Mouse (Mus musculus) thymus, adult 2 months (tissue): ENCODE measurements around the gene Rmi2.

Source experiments
- CTCF ChIP-seq: fragments of 200-500 bp; IDR thresholded peaks from 2 replicates; pipeline ENCODE4 v1.5.1; 2012; ENCODE audit warnings: mild to moderate bottlenecking, control low read depth, low read length, moderate library complexity, borderline replicate concordance; ENCODE audit not compliant: control insufficient read depth, poor library complexity, insufficient read depth; ENCODE audit errors: extremely low read depth
- POLR2A ChIP-seq: fragments of 200-500 bp; IDR thresholded peaks from 2 replicates; pipeline ENCODE4 v1.6.1; 2012; ENCODE audit warnings: mild to moderate bottlenecking, low read length, control low read depth, moderate library complexity; ENCODE audit not compliant: control insufficient read depth, poor library complexity, insufficient read depth; ENCODE audit errors: extremely low read depth

DNA sequence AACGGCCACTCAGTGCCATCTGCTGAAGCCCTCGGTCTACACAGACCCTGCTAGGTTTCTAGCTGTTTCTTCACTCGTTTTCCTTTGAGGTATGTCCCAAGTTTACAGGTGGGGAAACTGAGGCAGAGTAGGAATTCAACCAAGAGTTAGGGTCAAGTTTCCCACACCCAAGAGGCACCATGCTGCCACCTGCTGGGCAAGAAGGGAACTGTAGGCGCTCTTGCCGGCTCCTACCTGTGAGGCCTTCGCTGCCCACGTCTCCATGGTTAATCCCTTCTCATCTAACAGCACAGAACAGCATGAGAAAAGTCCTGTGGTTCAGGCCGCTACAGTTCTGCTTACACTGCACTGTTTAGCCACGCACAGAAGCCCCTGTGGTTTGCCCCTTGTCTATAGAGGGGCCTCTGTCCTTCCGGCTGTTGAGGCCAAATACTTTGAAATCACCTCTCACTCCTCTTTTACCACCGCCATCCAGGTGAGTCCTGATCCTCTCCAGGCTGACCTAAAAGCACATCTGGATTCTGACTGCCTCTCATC lies 33.1 kb downstream of the Rmi2 start:
- TF ChIP-seq CTCF (peak; percentile 89), POLR2A (no peak)
